Mouse (Mus musculus) cerebellum, postnatal 14 days (tissue): ENCODE results near the gene Smo.
"Not testable (repeated sequence)": the region's sequence is repeated elsewhere in the genome, so short reads cannot be mapped to it uniquely, and the experiment has no call there.

Experiments
- DNase-seq, 2 experiments: peaks; one replicate each; pipeline ENCODE4 v3.0.0; 2021; ENCODE audit warnings: mixed read lengths in 2 of 2

Smo gene

GRCm38 (mm10) chr6:29728035-29728434 lies 7.3 kb upstream of the Smo start:
- no peak for DNase-seq

GRCm38 (mm10) chr6:29729491-29729890 lies 5.8 kb upstream of the Smo start:
- no peak for DNase-seq

GRCm38 (mm10) chr6:29735689-29736451 lies 567 bp downstream of the Smo start:
- peak; percentile 50 to 55 for DNase-seq

- DNase-seq: no peak
Observed at GRCm38 (mm10) chr6:29736610-29737458, 1.5 kb downstream of the Smo start.

- DNase-seq: no peak
Observed at GRCm38 (mm10) chr6:29751466-29752152, 16.3 kb downstream of the Smo start.

GRCm38 (mm10) chr6:29753336-29753735 lies 18.0 kb downstream of the Smo start:
- peak in 1 of 2 experiments; percentile 38 for DNase-seq

GRCm38 (mm10) chr6:29756001-29756400 lies 20.7 kb downstream of the Smo start:
- DNase-seq: no peak

- no peak for DNase-seq
Observed at GRCm38 (mm10) chr6:29756476-29756875, 21.2 kb downstream of the Smo start.

GRCm38 (mm10) chr6:29758417-29758816 lies 23.1 kb downstream of the Smo start:
- DNase-seq: peak; percentile 91 to 92

- no peak for DNase-seq
Observed at GRCm38 (mm10) chr6:29759012-29759679, 23.8 kb downstream of the Smo start.

- DNase-seq: not testable (repeated sequence)
Observed at GRCm38 (mm10) chr6:29760397-29760796, 25.1 kb downstream of the Smo start.

GRCm38 (mm10) chr6:29761282-29761681 lies 26.0 kb downstream of the Smo start:
- DNase-seq: no peak

- no peak for DNase-seq
Observed at GRCm38 (mm10) chr6:29762524-29762923, 27.2 kb downstream of the Smo start.

GRCm38 (mm10) chr6:29766874-29767273 lies 31.6 kb downstream of the Smo start:
- DNase-seq: no peak

- DNase-seq: peak; percentile 95 to 97
Observed at GRCm38 (mm10) chr6:29767813-29768660, 32.7 kb downstream of the Smo start, which contains the start of gene Ahcyl2. TSS of gene Ahcyl2 (plus strand) at chr6:29768011.

GRCm38 (mm10) chr6:29768791-29769441 lies 33.6 kb downstream of the Smo start:
- DNase-seq: peak in 1 of 2 experiments; percentile 71

- no peak for DNase-seq
Observed at GRCm38 (mm10) chr6:29770672-29771321, 35.5 kb downstream of the Smo start.

- DNase-seq: no peak
Observed at GRCm38 (mm10) chr6:29772236-29772635, 36.9 kb downstream of the Smo start.

- no peak for DNase-seq
Observed at GRCm38 (mm10) chr6:29774161-29774560, 38.9 kb downstream of the Smo start.

GRCm38 (mm10) chr6:29775609-29776008 lies 40.3 kb downstream of the Smo start:
- DNase-seq: peak; percentile 51 to 52
